Mouse (Mus musculus) right cerebral cortex, adult 18-20 months (tissue): Measurements from ENCODE around the gene Gm17428.
A peak's percentile ranks its signal among the peaks of the same experiment; 100 is the strongest.
"Not testable (repeated sequence)": the region's sequence is repeated elsewhere in the genome, so short reads cannot be mapped to it uniquely, and the experiment has no call there.

ENCODE experiments used
- DNase-seq: peaks from one replicate; pipeline ENCODE4 v3.0.0; 2022; ENCODE audit warnings: mixed read lengths

Gene Gm17428

DNA sequence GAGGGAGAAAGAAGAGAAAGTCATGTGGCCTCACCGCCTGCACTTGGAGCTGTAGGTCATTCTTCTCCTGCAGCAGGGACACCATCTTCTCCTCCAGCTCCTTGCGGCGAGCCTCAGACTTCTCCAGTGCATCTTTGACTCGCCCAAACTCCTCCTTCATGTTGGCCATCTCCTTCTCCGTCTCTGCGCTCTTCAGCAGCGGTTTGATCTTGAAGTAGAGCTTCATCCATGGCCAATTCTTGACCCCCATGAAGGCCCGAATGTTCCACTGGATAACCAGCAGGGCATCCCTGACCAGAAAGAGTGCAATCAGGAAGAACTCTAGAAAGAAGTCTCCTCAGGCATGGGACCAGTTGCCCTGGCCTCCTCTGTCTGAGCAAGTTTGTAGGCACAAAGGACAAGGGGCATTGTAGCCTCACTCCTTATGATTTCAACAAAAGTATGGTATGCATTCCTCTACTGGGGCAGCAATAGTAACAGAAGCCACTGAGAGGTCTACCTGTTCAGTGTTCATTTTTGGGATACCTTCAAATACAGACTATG lies 23.0 kb upstream of the Gm17428 start:
- DNase-seq: no peak

DNA sequence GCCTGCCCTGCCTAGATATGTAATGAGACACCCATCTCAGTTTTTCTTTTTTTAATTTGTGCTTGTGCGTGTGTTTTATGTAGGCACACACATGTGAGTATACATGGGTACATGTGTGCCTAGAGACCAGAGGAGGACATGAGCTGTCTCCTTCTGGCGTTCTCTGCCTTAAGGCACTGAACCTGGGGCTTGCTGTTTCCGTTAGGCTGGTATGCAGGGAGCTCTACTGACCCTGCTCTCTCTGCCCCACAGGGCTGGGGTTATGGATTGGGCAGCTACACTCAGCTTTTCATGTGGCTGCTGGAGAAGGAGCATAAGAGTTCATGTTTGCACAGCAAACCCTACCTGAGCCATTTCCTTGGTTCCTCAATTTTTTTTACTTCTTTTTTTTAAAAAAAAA lies 22.3 kb upstream of the Gm17428 start:
- DNase-seq: no peak

- DNase-seq: no peak
Observed at GRCm38 (mm10) chr14:54955481-54955880, 21.3 kb upstream of the Gm17428 start.

DNA sequence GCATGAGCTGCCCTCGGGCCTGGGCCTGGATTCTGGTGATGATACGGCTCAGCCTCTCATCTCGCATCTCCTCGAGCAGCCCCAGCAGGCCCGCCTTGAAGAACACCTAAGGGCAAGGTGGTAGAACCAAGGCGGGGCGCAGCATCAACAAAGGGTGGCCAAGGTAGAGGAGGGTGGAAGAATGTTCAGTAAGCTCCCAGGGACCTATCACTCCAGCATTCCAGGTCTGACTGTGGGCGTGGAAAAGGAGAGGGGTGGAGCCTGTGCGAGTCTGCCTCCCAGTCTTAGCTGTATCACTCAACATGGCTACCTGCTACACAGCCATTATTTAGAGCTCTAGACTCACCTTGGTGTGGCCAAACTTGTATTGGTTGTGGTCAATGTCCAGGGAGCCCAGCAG lies 20.2 kb upstream of the Gm17428 start:
- DNase-seq: no peak

- no peak for DNase-seq
Observed at GRCm38 (mm10) chr14:54958503-54958902, 18.2 kb upstream of the Gm17428 start.

GRCm38 (mm10) chr14:54959197-54959596 lies 17.5 kb upstream of the Gm17428 start:
- no peak for DNase-seq

DNA sequence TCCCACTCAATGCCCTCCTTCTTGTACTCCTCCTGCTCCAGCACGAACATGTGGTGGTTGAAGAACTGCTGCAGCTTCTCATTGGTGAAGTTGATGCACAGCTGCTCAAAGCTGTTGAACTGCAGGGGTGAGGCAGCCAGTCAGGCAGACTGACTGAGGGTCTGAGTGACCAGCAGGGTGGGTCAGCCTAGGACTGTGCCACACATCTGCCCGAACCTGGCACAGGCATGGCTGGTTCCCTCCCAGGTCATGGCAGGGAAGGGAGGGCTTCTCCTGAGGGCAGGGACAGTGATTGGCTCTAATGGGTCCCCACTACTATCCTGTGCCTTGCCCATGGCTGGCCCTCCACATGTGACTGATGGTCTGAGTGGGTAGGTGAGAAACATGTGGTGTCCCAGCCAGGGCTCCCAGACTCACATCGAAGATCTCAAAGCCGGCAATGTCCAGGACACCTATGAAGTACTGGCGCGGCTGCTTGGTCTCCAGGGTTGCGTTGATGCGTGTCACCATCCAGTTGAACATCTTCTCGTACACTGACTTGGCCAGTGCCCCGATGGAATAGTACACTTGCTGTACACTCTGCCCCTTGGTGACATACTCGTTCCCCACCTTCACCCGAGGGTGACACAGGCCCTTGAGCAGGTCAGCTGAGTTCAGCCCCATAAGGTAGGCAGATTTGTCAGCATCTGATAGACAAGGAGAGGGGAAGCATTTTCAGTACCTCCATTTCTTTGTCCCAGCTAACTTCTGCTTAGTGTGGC lies 16.7 kb upstream of the Gm17428 start:
- DNase-seq: not testable (repeated sequence)

- DNase-seq: peak; percentile 28
Observed at GRCm38 (mm10) chr14:54960769-54961168, 16.0 kb upstream of the Gm17428 start.

GRCm38 (mm10) chr14:54961487-54961886 lies 15.2 kb upstream of the Gm17428 start:
- DNase-seq: no peak

- DNase-seq: no peak
Observed at GRCm38 (mm10) chr14:54962714-54963113, 14.0 kb upstream of the Gm17428 start.

GRCm38 (mm10) chr14:54963727-54964126 lies 13.0 kb upstream of the Gm17428 start:
- no peak for DNase-seq

DNA sequence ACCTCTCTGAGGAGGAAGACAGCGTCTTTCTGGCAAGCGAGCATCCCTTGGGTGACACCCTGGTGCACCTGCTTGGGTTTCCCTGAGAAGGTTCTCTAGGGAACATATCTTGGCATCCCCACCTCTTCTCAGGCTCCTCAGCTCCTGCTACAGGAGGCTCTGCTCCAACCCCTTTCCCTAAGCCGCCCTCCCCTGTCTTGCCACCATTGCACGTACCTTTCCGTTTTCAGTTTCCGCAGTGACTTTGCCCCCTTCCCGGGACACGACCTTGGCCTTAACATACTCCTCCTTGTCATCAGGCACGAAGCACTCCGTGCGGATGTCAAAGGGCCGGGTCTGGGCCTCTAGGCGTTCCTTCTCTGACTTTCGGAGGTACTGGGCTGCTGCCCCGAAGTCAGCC lies 11.7 kb upstream of the Gm17428 start:
- no peak for DNase-seq

DNA sequence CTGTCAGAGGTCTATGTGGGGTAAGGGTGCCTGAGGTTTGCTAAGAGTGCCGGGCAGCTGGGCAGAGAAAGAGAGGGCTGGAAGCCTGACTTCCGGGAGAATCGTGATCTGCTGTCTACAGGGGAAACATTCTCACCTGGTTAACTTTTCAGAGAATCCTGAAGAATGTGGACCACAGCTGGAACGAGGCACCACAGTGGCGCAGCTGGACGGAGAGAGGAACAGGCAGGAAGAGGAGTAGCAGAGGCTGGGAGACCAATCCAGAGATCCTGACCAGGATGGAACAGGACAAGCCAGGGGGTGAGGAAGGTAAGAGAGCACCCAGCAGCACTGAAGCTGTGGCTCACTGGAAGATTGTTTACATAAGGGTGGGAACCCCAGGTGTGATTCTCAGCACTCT lies 11.1 kb upstream of the Gm17428 start:
- DNase-seq: no peak

DNA sequence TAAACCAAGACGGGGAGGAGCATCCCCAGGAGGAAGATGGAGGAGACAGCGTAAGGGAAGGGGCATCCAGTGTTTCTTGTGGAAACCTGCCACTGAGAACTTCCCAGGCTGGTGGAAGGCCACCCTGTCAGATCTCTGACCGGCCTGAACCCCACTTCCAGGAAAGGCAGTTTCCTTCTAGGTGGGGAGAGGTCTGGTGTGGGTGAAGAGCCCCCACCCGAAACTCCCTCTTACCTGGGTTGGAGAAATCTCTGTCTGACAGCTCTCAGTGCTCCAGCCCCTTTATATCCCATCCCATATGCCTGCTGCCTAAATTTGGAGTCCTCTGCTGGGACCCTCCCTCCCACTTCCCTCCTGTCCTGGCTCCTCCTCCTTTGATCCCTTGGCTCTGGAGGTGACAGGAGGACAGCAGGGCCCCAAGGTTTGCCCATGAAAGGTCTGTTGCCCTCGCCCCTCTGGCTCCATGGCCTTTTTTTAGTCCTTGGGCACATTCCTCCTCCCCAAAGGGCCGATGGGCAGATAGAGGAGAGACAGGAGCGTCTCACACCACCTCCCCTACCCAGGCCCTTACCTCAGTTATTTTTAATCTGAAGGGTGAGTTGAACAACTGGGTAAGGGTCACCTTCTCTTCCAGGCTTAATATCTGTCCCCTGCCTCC lies 10.3 kb upstream of the Gm17428 start, which contains the start of gene Myh6:
Myh6 (minus strand) TSS at position 608 of the 658 bp plus-strand sequence.
- DNase-seq: no peak

DNA sequence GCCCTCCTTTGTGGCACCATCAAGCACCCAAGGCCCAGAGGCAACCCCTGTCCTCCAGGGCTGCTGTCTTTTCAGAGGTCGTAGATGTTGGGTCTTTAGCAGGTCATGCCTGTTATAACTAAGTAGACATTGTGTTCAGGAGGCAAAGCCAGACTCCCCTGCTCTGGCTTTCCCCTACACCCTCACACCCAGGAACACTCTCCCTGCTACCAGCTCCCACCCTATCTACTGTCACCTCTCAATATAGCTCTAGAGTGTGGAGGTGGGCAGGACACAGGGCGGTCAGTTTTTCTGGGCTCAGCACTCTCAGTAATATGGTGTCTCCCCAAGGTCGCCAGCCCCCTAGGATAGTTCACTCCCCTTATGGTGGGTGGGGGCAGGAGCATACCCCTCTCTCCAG lies 8.9 kb upstream of the Gm17428 start:
- DNase-seq: no peak

DNA sequence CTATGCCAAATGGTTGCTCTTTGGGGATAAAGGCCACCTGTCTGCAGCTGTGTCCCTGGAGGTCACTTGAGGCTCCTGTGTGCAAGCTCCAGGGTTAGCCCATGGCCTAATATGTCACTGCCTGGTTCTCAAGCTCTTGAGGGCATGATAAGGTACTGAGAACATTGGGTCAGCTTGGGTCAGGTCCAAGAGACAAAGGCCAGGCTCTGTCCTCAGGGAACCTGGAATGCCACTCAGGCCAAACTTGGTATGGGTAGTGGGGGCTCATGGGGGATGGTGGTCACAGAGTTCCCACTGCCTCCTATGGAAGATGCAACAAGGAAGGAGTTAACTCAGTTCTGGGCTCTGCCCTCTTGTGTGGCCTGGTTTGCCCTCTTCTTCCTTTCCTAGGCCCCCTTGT lies 8.4 kb upstream of the Gm17428 start:
- no peak for DNase-seq

- not testable (repeated sequence) for DNase-seq
Observed at GRCm38 (mm10) chr14:54972786-54973185, 3.9 kb upstream of the Gm17428 start.

GRCm38 (mm10) chr14:54974068-54974791 lies 2.5 kb upstream of the Gm17428 start:
- DNase-seq: peak; percentile 37

- no peak for DNase-seq
Observed at GRCm38 (mm10) chr14:54978664-54979063, 1.9 kb downstream of the Gm17428 start.

- no peak for DNase-seq
Observed at GRCm38 (mm10) chr14:54981934-54982333, 5.2 kb downstream of the Gm17428 start.

GRCm38 (mm10) chr14:54988350-54988874 lies 11.7 kb downstream of the Gm17428 start:
- DNase-seq: not testable (repeated sequence)

DNA sequence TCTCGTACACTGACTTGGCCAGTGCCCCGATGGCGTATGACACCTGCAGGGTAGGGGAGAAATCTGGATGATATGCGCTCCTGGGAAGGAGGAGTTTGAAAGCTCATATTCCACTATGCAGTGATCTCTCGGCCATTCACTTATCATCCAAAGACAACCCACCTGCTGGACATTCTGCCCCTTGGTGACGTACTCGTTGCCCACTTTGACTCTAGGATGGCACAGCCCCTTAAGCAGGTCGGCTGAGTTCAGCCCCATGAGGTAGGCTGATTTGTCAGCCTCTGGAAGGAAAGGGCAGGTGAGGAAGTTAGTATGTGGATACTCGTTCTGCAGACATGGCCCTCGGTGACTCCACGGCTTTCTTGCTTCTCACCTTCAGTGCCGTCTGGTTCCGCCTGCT lies 12.1 kb downstream of the Gm17428 start:
- DNase-seq: no peak

- peak; percentile 18 for DNase-seq
Observed at GRCm38 (mm10) chr14:54989886-54990441, 13.2 kb downstream of the Gm17428 start.
